Mouse (Mus musculus) lung, postnatal 10 days (tissue): ENCODE measurements around the gene Ace3.

Source experiments
- DNase-seq: peaks from one replicate; pipeline ENCODE4 v3.0.0; 2021

Gene Ace3

DNA sequence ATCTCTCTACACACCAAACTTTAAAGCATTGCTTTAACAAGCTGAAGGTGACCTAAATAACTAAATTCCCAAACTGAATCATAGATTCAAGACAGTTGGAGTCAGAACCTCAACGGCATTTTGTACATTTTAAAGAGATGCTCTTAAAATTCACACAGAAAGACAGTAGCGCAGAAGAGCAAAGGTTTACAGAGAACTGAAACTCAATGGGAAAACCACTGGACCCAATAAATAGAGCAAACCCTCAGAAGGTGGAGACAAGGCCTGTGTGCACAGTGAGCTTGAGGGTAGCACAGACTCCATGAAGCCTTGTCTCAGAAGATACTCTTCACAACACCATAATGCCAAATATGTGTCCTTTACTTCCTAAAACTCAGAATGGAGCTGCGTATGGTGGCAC is 51.3 kb downstream of the Ace3 start:
- no peak for DNase-seq

DNA sequence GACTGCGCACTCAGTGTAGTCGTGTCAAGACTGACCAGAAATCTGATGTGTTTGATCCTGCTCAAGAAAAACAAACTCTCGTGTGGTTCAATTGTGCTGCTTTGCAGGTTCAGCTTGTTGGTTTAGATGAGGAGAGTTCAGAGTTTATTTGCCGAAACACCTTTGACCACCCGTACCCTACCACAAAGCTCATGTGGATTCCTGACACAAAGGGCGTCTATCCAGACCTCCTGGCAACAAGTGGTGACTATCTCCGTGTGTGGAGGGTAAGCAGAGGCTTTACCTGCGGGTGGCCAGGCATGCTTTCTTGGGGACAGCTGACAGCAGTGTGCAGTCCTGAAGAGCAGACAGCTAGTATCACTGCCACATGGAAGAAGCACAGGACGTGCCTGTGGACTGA is 52.1 kb downstream of the Ace3 start:
- no peak for DNase-seq

DNA sequence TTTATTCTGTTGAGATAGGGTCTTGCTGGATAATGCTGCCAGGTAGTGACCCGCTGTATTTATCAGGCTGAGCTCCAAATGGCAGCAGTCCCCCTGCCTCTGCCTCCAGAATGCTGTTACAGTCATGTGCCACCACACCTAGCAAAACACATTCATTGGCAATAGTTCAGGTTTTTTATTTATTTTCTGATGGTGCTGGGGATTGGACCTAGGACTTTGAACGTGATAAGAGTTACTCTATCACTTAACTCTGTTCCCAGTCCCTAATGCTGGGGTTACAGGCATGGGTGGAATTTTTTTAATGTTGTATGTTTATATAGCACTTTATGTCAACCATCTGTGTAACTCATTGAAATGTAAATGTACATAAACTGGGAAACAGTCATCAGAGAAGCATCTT is 59.4 kb downstream of the Ace3 start:
- no peak for DNase-seq

DNA sequence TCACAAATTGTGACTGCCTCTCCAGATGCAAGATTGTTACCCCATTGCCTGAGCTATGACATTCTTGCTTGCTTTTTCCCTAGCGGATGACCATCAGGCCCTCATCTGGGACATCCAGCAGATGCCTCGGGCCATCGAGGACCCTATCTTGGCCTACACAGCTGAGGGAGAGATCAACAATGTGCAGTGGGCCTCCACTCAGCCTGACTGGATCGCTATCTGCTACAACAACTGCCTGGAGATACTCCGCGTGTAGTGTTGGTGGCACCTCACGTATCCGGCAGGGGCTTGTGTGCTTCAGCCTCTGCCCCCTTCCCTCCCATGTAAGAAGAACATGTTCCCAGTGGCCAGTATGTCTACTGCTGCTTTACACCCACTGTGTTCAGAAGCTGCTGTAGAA is 60.1 kb downstream of the Ace3 start:
- DNase-seq, result no peak
